Mouse (Mus musculus): Measurements from ENCODE around the gene Vmn1r16. TPM values are rescaled to one million over a fixed set of nuclear protein-coding genes. Genes with fewer than 3 reads are reported as not detected.
A peak's percentile ranks its signal among the peaks of the same experiment; 100 is the strongest.
"Not testable (repeated sequence)": the region's sequence is repeated elsewhere in the genome, so short reads cannot be mapped to it uniquely, and the experiment has no call there.

The Vmn1r16 gene
- not detected in 2 replicates for polyA plus RNA-seq (2012; rRNA removed)

DNA sequence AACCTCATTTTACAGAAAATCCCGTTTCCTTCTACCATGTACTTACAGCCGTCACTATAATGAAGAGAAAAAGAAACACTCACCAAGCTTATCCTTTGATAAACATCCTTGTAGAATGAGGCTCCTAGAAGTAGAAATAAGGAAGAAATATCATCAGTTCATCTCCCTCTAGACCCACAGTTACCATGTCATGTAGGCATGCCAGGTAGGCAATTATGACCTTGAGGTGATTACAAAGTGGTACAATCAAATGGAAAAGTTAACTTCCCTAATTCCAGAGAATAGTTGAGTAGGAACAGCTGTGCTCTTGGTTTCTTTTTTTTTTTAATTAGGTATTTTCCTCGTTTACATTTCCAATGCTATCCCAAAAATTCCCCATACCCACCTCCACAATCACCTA is at the start of gene Vmn1r16:
Gene Vmn1r16 (minus strand): TSS at position 101 of the 400 bp plus-strand sequence.
- no peak for TF ChIP-seq POLR2A (IDR thresholded peaks at IDR 0.05; ENCODE audit: low read depth, low read length)
- no peak for TF ChIP-seq CTCF (conservative IDR thresholded peaks at IDR 0.05; ENCODE audit: insufficient read depth, insufficient read length, low read depth, low read length)
- Histone ChIP-seq H3K4me1 (ENCODE audit: control insufficient read depth, insufficient read depth, low read length) (no peaks in the 10 kb centered on the region), H3K36me3 (ENCODE audit: control insufficient read depth, insufficient read depth, low read length) (no peaks in the 10 kb centered on the region), H3K27me3 (replicated peaks; ENCODE audit: control insufficient read depth, insufficient read depth, low read length) (no peaks in the 10 kb centered on the region), H3K4me3 (ENCODE audit: insufficient read depth, low read depth, low read length) (no peak within 1 kb of the TSS), H3K27ac (ENCODE audit: insufficient read depth, low read depth, low read length) (no peak within 1 kb of the TSS)
- DNase-seq, result no peak
- 71% methylated on average over 3 of the region's 3 CpGs for WGBS

DNA sequence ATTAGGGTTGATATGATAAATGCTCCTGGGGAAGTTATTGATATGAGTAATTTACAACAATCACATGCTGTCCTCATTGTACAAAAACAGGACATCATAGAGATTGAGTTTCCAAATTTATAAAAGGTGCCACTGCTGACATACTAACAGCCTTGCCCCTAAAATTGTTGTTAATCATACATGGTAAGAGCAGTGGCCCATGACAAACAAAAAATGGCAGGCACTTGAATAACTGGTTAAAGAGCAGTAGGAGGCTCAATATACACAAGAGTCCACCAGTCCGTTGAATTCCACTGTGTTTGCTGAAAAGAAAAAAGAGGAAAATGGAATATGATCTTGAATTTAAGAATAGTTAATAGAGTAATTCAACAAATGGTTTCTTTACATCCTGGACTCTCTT is 38.2 kb upstream of the Vmn1r16 start:
- TF ChIP-seq POLR2A (IDR thresholded peaks at IDR 0.05; ENCODE audit: low read depth, low read length), result no peak
- TF ChIP-seq CTCF (conservative IDR thresholded peaks at IDR 0.05; ENCODE audit: insufficient read depth, insufficient read length, low read depth, low read length), result no peak
- Histone ChIP-seq H3K4me1 (ENCODE audit: control insufficient read depth, insufficient read depth, low read length) (no peaks in the 10 kb centered on the region), H3K4me3 (ENCODE audit: insufficient read depth, low read depth, low read length) (no peak overlapping the region), H3K27ac (ENCODE audit: insufficient read depth, low read depth, low read length) (no peak overlapping the region), H3K27me3 (replicated peaks; ENCODE audit: control insufficient read depth, insufficient read depth, low read length) (no peaks in the 10 kb centered on the region), H3K36me3 (ENCODE audit: control insufficient read depth, insufficient read depth, low read length) (no peaks in the 10 kb centered on the region)
- 57% methylated on average over 1 of the region's 1 CpGs for WGBS
- DNase-seq, result peak; percentile 55

DNA sequence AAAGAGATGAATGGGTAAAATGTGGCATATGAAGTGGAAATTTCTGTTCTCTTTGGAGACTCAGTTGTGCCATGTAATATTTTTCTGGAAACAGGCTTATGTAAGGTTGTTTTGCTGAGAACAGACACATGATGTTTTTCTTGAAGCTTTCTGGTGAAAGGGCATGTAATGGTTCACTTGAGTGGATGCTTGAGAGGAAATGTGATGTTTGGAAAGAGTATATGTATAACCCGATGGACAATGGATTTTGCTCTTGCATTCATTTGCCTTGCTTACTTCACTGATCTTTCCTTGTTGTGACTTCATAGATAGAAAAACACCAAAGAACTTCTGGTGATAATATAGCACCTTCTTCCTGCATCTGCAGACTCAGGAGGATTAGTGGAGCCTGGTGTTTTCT is 36.6 kb upstream of the Vmn1r16 start:
- not testable (repeated sequence) for H3K27me3 ChIP-seq (replicated peaks; ENCODE audit: control insufficient read depth, insufficient read depth, low read length); H3K4me3 ChIP-seq (ENCODE audit: insufficient read depth, low read depth, low read length); H3K4me1 ChIP-seq (ENCODE audit: control insufficient read depth, insufficient read depth, low read length); H3K36me3 ChIP-seq (ENCODE audit: control insufficient read depth, insufficient read depth, low read length); H3K27ac ChIP-seq (ENCODE audit: insufficient read depth, low read depth, low read length)
- 78% methylated on average over 1 of the region's 1 CpGs for WGBS
- peak; percentile 55 for DNase-seq

DNA sequence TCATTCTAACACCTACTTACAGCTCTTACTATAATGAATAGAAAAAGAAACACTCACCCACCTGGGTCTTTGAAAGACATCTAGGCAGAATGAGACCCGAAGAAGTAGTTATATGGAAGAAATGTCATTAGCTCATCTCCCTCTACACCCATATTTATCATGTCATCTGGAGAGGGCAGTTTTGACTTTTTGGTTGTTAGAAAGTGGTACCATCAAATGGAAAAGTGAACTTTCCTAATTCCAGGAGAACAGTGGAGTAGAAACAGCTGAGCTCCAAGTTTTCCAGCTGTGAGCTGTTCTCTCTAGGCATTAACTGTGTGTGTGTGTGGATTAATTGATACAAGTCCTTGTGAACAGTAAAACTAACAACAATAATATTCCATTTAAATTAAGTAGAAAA is 34.3 kb upstream of the Vmn1r16 start, which contains the start of gene Vmn1r17:
Gene Vmn1r17 (minus strand): TSS at position 101 of the 400 bp plus-strand sequence.
- Histone ChIP-seq H3K4me1 (ENCODE audit: control insufficient read depth, insufficient read depth, low read length) (no peaks in the 10 kb centered on the region), H3K4me3 (ENCODE audit: insufficient read depth, low read depth, low read length) (no peak within 1 kb of the TSS), H3K27me3 (replicated peaks; ENCODE audit: control insufficient read depth, insufficient read depth, low read length) (no peaks in the 10 kb centered on the region), H3K36me3 (ENCODE audit: control insufficient read depth, insufficient read depth, low read length) (no peaks in the 10 kb centered on the region), H3K27ac (ENCODE audit: insufficient read depth, low read depth, low read length) (no peak within 1 kb of the TSS)
- no peak for TF ChIP-seq POLR2A (IDR thresholded peaks at IDR 0.05; ENCODE audit: low read depth, low read length)
- TF ChIP-seq CTCF (conservative IDR thresholded peaks at IDR 0.05; ENCODE audit: insufficient read depth, insufficient read length, low read depth, low read length), result no peak
- no peak for DNase-seq
- WGBS, result 84% methylated on average over 1 of the region's 1 CpGs

DNA sequence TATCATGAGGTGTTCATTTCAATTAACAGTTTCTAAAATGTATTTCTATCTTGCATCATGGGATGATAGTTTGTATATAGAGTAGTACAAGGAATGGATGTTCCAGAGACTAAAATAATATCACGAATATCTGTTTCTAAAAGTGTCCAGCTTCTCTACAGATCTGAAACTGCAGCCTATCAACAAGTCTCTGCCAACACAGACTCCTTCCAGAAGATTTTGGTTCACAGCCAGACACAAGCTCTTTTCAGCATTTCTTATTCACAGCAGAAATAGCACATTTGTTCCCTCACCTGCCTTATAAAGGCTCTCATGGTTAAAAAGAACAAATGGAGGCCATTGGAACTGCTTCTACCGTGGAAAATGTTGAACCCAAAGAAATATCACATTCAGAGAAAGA is 27.6 kb upstream of the Vmn1r16 start:
- TF ChIP-seq CTCF (conservative IDR thresholded peaks at IDR 0.05; ENCODE audit: insufficient read depth, insufficient read length, low read depth, low read length) (no peak), POLR2A (IDR thresholded peaks at IDR 0.05; ENCODE audit: low read depth, low read length) (no peak)
- DNase-seq, result no peak
- Histone ChIP-seq H3K4me3 (ENCODE audit: insufficient read depth, low read depth, low read length) (no peak overlapping the region), H3K27me3 (replicated peaks; ENCODE audit: control insufficient read depth, insufficient read depth, low read length) (no peaks in the 10 kb centered on the region), H3K4me1 (ENCODE audit: control insufficient read depth, insufficient read depth, low read length) (no peaks in the 10 kb centered on the region), H3K27ac (ENCODE audit: insufficient read depth, low read depth, low read length) (no peak overlapping the region), H3K36me3 (ENCODE audit: control insufficient read depth, insufficient read depth, low read length) (no peaks in the 10 kb centered on the region)
- 68% methylated on average over 2 of the region's 2 CpGs for WGBS

DNA sequence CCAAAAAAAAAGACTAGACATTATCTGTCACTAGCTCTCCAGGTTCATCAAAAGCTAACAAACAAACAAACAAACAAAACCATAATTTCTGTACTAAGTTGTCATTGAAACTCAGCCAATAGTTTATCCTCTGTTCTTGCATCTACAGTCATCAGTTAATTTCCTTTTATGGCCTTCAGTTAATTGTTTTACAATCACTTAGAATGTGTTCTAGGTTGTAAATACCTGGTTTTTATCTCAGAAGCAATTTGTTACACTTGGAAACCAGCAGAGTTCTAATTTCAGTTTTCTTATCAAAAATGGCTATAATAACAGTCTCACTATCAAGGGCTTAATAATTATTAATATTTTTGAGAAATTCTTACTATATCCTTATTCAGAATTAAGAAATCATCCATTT is 3.1 kb downstream of the Vmn1r16 start:
- no peak overlapping the region for H3K27ac ChIP-seq (ENCODE audit: insufficient read depth, low read depth, low read length)

DNA sequence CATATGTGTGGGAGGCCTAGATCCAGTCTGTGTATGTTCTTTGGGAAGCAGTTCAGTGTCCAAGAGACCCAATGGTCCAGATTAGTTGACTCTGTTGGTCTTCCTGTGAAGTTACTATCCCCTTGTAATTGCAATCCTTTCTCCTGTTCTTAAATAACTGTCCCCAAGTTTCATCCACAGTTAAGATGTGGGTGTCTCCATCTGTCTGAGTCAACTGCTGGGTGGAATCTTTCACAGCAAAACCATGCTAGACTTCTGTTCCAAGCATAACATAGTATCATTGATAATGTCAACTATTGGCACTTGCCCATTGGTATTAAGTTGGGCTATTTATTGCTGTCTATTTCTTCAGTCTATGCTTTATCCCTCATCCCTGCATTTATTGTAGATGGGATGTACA is 50.3 kb downstream of the Vmn1r16 start:
- TF ChIP-seq POLR2A (IDR thresholded peaks at IDR 0.05; ENCODE audit: low read depth, low read length) (no peak), CTCF (conservative IDR thresholded peaks at IDR 0.05; ENCODE audit: insufficient read depth, insufficient read length, low read depth, low read length) (no peak)
- H3K4me3 ChIP-seq (ENCODE audit: insufficient read depth, low read depth, low read length), result no peak overlapping the region
- H3K36me3 ChIP-seq (ENCODE audit: control insufficient read depth, insufficient read depth, low read length), result no peaks in the 10 kb centered on the region
- H3K4me1 ChIP-seq (ENCODE audit: control insufficient read depth, insufficient read depth, low read length), result no peaks in the 10 kb centered on the region
- H3K27me3 ChIP-seq (replicated peaks; ENCODE audit: control insufficient read depth, insufficient read depth, low read length), result no peaks in the 10 kb centered on the region
- no peak for DNase-seq
- H3K27ac ChIP-seq (ENCODE audit: insufficient read depth, low read depth, low read length), result no peak overlapping the region

More for the DNA sequence above, 3.1 kb downstream of the Vmn1r16 start:
- DNase-seq, result no peak
- no peaks in the 10 kb centered on the region for H3K36me3 ChIP-seq (ENCODE audit: control insufficient read depth, insufficient read depth, low read length)
- no peak for TF ChIP-seq POLR2A (IDR thresholded peaks at IDR 0.05; ENCODE audit: low read depth, low read length)
- no peak for TF ChIP-seq CTCF (conservative IDR thresholded peaks at IDR 0.05; ENCODE audit: insufficient read depth, insufficient read length, low read depth, low read length)
- no peaks in the 10 kb centered on the region for H3K27me3 ChIP-seq (replicated peaks; ENCODE audit: control insufficient read depth, insufficient read depth, low read length)
- no peak overlapping the region for H3K4me3 ChIP-seq (ENCODE audit: insufficient read depth, low read depth, low read length)
- no peaks in the 10 kb centered on the region for H3K4me1 ChIP-seq (ENCODE audit: control insufficient read depth, insufficient read depth, low read length)

DNA sequence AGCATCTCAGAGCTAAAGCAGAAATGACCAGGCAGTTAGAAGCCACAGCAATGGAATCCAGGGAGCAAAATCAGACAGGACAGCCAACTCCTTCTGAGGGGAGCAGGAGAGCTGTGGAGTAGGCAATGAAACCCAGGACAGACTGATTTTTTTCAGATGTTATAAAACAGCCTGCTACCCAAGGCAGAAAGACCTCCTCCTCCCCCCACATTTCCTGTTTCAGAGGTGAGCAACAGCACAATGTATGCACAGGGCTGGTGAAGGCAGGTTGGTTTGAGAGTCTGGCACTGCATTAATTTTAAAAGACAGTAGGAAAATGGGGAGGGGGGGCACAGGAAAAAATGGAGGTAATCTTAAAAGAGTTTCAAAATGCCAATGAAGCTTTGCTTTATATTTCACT is 56.8 kb downstream of the Vmn1r16 start:
- TF ChIP-seq CTCF (conservative IDR thresholded peaks at IDR 0.05; ENCODE audit: insufficient read depth, insufficient read length, low read depth, low read length), result no peak
- no peak for TF ChIP-seq POLR2A (IDR thresholded peaks at IDR 0.05; ENCODE audit: low read depth, low read length)
- no peak for DNase-seq
- Histone ChIP-seq H3K4me1 (ENCODE audit: control insufficient read depth, insufficient read depth, low read length) (no peaks in the 10 kb centered on the region), H3K27me3 (replicated peaks; ENCODE audit: control insufficient read depth, insufficient read depth, low read length) (no peaks in the 10 kb centered on the region), H3K36me3 (ENCODE audit: control insufficient read depth, insufficient read depth, low read length) (no peaks in the 10 kb centered on the region), H3K27ac (ENCODE audit: insufficient read depth, low read depth, low read length) (no peak overlapping the region), H3K4me3 (ENCODE audit: insufficient read depth, low read depth, low read length) (no peak overlapping the region)
